Mouse (Mus musculus): Measurements from ENCODE around the gene Ndrg3.

DNA sequence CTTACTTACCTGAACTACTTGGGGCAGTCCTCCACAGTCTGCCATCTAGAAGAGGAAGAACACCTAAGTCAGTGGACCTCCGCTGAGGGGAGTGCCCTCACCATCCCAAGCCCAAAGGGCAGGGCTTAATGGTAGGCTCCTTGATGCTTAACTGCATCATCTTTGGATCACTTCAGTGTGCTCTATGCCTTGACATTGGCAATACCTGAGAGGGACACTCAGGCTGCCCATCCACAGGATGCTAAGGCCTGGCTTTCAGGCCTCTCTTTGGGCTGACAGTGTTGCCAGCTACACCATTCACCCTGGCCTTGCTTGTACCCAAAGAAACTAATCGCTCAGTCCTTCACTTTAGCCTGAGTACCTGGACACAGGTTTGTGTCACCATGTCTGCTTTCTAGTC, 60.4 kb downstream of the Ndrg3 start:
- TF ChIP-seq CTCF (IDR thresholded peaks at IDR 0.05; ENCODE audit: control insufficient read depth, insufficient read depth, insufficient read length) (no peak), MAX (IDR thresholded peaks at IDR 0.05) (no peak), MYOG (IDR thresholded peaks at IDR 0.05; ENCODE audit: control insufficient read depth, extremely low read depth, insufficient read length) (no peak), FOSL1 (IDR thresholded peaks at IDR 0.05; ENCODE audit: insufficient read depth, low read length, poor library complexity, severe bottlenecking) (no peak), USF1 (IDR thresholded peaks at IDR 0.05; ENCODE audit: low read depth) (no peak)
